Mouse (Mus musculus): ENCODE data around the gene Cox5b.
"Not testable (repeated sequence)": the region's sequence is repeated elsewhere in the genome, so short reads cannot be mapped to it uniquely, and the experiment has no call there.

DNA sequence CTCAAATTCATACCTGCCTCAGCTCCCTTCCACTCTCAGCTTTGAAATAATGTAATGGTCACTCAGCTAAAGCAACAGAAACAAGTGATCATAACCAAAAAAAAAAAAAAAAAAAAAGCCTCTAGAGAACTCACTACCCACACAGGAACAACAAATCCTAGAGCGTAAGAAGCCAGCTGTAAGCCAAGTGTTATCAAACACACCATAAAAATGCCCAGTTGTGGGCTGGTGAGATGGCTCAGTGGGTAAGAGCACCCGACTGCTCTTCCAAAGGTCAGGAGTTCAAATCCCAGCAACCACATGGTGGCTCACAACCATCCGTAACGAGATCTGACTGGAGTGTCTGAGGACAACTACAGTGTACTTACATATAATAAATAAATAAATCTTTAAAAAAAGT is 23.2 kb upstream of the Cox5b start:
- not testable (repeated sequence) for TF ChIP-seq POLR2A (IDR thresholded peaks at IDR 0.05; ENCODE audit: low read depth, low read length); CTCF (IDR thresholded peaks at IDR 0.05; ENCODE audit: extremely low read depth, insufficient read depth, insufficient read length, insufficient replicate concordance)
